Mouse (Mus musculus) lung, embryonic 16.5 days (tissue): ENCODE measurements around the gene Hoxb2. TPM values are rescaled to one million over a fixed set of nuclear protein-coding genes. Genes with fewer than 3 reads are reported as not detected.

ENCODE experiments used
- ATAC-seq: fragments of 200-750 bp; cut with Nextera tagmentation; 2 replicates; pipeline ENCODE4 v1.8.0; 2017; ENCODE audit warnings: low read depth, mild to moderate bottlenecking, moderate library complexity
- H3K27ac ChIP-seq: fragments of 300-500 bp; sonication (generic); 2 replicates; pipeline ENCODE4 v1.5.1; 2014; ENCODE audit warnings: mild to moderate bottlenecking, control low read depth, low read length
- H3K27me3 ChIP-seq: fragments of 300-500 bp; sonication (generic); 2 replicates; pipeline ENCODE4 v1.6.1; 2014; ENCODE audit warnings: low read depth, low read length, mixed read lengths; ENCODE audit not compliant: control insufficient read depth, insufficient read depth
- H3K36me3 ChIP-seq: fragments of 300-500 bp; sonication (generic); 2 replicates; pipeline ENCODE4 v1.6.1; 2014; ENCODE audit warnings: low read length; ENCODE audit not compliant: control insufficient read depth, insufficient read depth
- H3K4me1 ChIP-seq: fragments of 300-500 bp; sonication (generic); replicated peaks from 2 replicates; pipeline ENCODE4 v1.6.1; 2014; ENCODE audit warnings: low read length, mixed read lengths; ENCODE audit not compliant: control insufficient read depth, insufficient read depth
- H3K4me2 ChIP-seq: fragments of 300-500 bp; sonication (generic); 2 replicates; pipeline ENCODE4 v1.6.1; 2014; ENCODE audit warnings: low read depth, low read length, control low read depth
- H3K4me3 ChIP-seq: fragments of 300-500 bp; sonication (generic); 2 replicates; pipeline ENCODE4 v1.5.1; 2014; ENCODE audit warnings: mild to moderate bottlenecking, low read length, control low read depth
- H3K9ac ChIP-seq: fragments of 300-500 bp; sonication (generic); 2 replicates; pipeline ENCODE4 v1.6.1; 2014; ENCODE audit warnings: low read length, control low read depth
- H3K9me3 ChIP-seq: fragments of 300-500 bp; sonication (generic); 2 replicates; pipeline ENCODE4 v1.6.1; 2016; ENCODE audit warnings: low read length; ENCODE audit not compliant: control insufficient read depth
- WGBS: fragments of 180-500 bp; shearing (Covaris S2); extraction: QIAGEN DNeasy Blood & Tissue Kit; methylation state at CpG from one replicate; pipeline ENCODE4 v1.1.7; 2014; 5-methylcytosine and 5-hydroxymethylcytosine counted together
- polyA plus RNA-seq: library from polyadenylated mRNA; unstranded; fragments of >200 nt; fragmentation: Nextera tagmentation; extraction: Ambion mirVana; gene quantifications from 2 replicates; pipeline ENCODE4 v1.2.1, GENCODE M21; 2015

Hoxb2 gene
- polyA plus RNA-seq, 1 experiment from 2014 or later: 24.0 TPM

DNA sequence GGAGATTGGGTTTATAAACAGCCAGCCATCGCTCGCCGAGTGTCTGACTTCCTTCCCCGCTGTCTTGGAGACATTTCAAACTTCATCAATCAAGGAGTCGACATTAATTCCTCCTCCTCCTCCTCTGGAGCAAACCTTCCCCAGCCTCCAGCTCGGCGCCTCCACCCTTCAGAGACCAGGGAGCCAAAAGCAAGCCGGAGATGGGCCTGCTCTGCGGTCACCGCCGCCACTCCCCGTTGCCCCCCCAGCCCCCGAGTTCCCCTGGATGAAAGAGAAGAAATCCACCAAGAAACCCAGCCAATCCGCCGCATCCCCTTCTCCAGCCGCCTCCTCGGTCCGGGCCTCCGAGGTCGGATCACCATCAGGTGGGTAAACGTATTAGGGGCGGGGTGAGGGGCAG is 1.5 kb downstream of the Hoxb2 start:
- Histone ChIP-seq H3K4me2 (peak overlapping the region; percentile 65), H3K27ac (peak overlapping the region; percentile 84), H3K4me1 (peaks cover 22% of the 10 kb centered on the region), H3K9me3 (no peaks in the 10 kb centered on the region), H3K36me3 (no peaks in the 10 kb centered on the region), H3K27me3 (peaks cover 12% of the 10 kb centered on the region), H3K4me3 (peak overlapping the region; percentile 75), H3K9ac (peak overlapping the region; percentile 92)
- WGBS: under 1% methylated on average over 22 of the region's 22 CpGs
- ATAC-seq: peak; percentile 73

DNA sequence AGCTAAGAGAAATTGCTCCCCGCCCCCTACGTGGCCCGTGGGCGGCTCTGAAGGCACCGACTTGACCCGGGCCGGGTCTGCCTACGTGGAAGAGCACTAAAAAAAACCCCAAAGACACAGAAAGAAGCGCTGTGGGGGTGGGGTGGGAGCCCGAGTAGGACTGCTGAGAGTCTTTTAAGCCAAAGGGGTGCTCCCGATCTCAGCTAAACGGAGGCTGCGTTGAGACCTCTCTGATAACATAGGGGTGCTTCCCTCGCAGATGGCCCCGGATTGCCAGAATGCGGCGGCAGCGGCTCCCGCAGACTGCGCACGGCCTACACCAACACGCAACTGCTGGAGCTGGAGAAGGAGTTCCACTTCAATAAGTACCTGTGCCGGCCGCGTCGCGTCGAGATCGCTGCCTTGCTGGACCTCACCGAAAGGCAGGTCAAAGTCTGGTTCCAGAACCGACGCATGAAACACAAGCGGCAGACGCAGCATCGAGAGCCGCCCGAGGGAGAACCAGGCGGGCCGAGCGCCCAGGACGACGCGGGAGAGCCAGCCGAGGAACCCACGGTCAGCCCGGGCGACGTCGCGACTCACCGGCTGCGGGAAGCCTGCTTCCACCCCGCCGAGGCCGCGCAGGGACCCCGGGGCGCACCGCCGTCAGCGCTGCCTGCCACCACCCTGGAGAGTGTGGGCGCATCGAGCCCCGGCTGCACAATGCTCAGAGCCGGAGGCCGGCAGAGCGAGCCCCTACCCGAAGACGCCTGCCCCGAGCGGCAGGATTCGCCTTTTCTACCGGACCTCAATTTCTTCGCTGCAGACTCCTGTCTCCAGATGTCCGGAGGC is 2.6 kb downstream of the Hoxb2 start:
- H3K4me1 ChIP-seq: peaks cover 19% of the 10 kb centered on the region
- H3K9ac ChIP-seq: peak overlapping the region; percentile 92
- under 1% methylated on average over 75 of the region's 75 CpGs for WGBS

DNA sequence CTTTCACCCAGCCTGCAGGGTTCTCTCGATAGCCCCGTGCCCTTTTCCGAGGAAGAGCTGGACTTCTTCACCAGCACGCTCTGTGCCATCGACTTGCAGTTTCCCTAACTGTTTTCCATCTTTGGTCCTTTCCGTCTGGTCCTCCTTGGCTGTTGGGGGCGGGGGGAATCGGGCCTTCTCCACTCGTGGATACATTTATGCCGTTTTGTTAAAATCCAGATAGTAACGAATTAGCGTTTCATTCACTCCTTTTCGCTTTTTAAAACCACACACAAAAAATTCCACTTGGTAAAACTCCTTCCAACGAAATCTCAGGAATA is 3.2 kb downstream of the Hoxb2 start:
- Histone ChIP-seq H3K9me3 (no peaks in the 10 kb centered on the region), H3K4me1 (peaks cover 19% of the 10 kb centered on the region), H3K27ac (peak overlapping the region; percentile 84), H3K4me2 (peak overlapping the region; percentile 65), H3K36me3 (no peaks in the 10 kb centered on the region), H3K4me3 (peak overlapping the region; percentile 75), H3K9ac (peak overlapping the region; percentile 92), H3K27me3 (peaks cover 12% of the 10 kb centered on the region)
- WGBS: 3% methylated on average over 14 of the region's 14 CpGs
- ATAC-seq: no peak

More for the DNA sequence above, 2.6 kb downstream of the Hoxb2 start:
- Histone ChIP-seq H3K9me3 (no peaks in the 10 kb centered on the region), H3K27me3 (peaks cover 12% of the 10 kb centered on the region), H3K4me2 (peak overlapping the region; percentile 65), H3K27ac (peak overlapping the region; percentile 84), H3K4me3 (peak overlapping the region; percentile 75), H3K36me3 (no peaks in the 10 kb centered on the region)
- peak; percentile 13 for ATAC-seq

DNA sequence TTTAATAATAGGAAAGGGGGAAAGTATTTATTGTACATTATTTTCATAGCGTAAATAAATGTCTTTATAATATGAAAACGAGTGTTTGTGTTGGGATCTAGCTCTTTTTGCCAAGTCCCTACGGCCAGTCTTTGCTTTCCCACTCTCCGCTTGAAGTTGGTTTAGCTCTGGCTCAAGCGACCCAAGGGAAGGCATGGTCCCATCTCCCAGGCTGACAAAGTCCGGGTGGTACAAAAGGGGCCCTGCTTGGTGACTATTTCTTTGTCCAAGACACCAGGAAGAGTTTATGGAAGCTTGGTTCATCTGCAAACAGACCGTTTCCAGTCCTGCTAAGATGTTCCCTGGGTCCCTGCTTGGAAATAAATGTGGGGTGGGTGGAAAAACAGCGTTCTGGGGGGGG is 3.6 kb downstream of the Hoxb2 start:
- peaks cover 19% of the 10 kb centered on the region for H3K4me1 ChIP-seq
- H3K27ac ChIP-seq: peak overlapping the region; percentile 85
- H3K9ac ChIP-seq: peak overlapping the region; percentile 74
- WGBS: 21% methylated on average over 8 of the region's 8 CpGs
- peaks cover 12% of the 10 kb centered on the region for H3K27me3 ChIP-seq
- peak overlapping the region; percentile 65 for H3K4me2 ChIP-seq
- H3K4me3 ChIP-seq: peak overlapping the region; percentile 54
- H3K9me3 ChIP-seq: no peaks in the 10 kb centered on the region
- ATAC-seq: no peak
- no peaks in the 10 kb centered on the region for H3K36me3 ChIP-seq

DNA sequence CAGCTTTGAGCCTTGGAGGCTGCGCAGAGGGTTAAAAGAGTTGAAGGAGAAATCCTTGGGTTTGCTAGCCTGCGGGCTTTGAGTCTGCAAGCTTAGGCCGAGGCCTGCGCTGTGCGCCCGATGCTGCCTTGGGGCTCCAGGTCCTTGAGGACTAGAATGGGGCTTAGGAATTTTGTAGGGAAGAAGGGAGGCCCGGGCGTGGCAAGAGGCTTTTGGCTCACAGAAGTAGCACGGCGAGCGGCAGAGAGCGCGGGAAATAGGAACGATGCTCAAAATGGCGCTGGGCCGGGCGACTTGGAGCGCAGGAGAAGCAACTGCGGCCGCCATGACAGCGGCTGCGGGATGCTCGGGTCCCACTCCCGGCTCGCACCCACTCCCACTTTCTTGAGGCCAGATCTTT is 4.1 kb downstream of the Hoxb2 start:
- H3K9ac ChIP-seq: peak overlapping the region; percentile 74
- H3K36me3 ChIP-seq: no peaks in the 10 kb centered on the region
- peaks cover 12% of the 10 kb centered on the region for H3K27me3 ChIP-seq
- peak overlapping the region; percentile 54 for H3K4me3 ChIP-seq
- WGBS: under 1% methylated on average over 25 of the region's 25 CpGs
- ATAC-seq: no peak
- no peaks in the 10 kb centered on the region for H3K9me3 ChIP-seq
- peak overlapping the region; percentile 65 for H3K4me2 ChIP-seq
- peaks cover 19% of the 10 kb centered on the region for H3K4me1 ChIP-seq
- peak overlapping the region; percentile 85 for H3K27ac ChIP-seq

DNA sequence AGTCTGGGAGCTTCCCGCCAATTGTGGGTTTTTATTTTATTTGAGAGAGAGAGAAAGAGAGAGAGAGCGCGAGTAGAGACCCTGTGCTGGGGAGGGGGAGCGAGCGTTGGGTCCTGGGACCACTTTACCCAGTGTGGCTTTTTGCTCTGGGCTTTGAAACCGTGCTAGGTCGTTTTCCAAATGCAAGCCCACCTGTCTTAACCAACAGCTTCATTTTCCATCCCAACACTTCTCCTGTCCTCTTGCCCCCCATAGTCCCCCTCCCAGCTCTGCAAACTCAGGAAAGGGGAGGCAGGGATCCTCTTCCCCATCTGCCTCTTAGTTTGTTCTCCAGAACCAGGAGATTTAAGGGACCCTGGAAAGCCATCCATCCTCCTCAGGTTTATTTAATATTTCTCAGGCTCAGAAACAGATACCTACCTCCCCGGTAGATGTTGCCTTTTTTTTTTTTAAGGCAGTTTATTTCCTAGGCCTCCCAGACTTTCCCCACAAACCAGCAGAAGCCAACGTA is 4.5 kb downstream of the Hoxb2 start:
- H3K9ac ChIP-seq: peak overlapping the region; percentile 74
- no peak for ATAC-seq
- peak overlapping the region; percentile 65 for H3K4me2 ChIP-seq
- 8% methylated on average over 9 of the region's 9 CpGs for WGBS
- peaks cover 15% of the 10 kb centered on the region for H3K4me1 ChIP-seq
- no peaks in the 10 kb centered on the region for H3K36me3 ChIP-seq
- peaks cover 12% of the 10 kb centered on the region for H3K27me3 ChIP-seq
- H3K4me3 ChIP-seq: peak overlapping the region; percentile 54
- H3K27ac ChIP-seq: peak overlapping the region; percentile 85
- peaks cover 2% of the 10 kb centered on the region; the same call in 1 of the 2 replicates for H3K9me3 ChIP-seq

DNA sequence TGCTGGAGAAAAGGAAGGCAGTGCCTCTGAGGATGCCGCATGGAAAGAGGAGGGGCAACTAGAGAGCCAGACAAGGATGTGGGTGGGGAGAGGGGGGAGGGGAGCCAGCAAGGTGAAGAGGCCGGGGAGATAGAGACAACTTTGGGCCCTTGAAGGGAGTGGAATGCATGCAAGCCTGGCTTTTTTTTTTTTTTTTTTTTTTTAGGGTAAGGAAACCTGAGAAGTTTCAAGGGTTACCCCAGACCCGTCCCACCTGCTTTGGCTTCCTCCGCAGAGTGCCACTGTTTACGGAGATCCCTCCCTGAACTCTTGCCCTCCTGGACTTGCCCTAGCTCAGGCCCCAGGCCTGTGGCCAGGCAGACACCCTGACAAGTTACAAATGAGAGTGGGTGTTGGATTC is 13.5 kb downstream of the Hoxb2 start:
- Histone ChIP-seq H3K4me1 (peaks cover 13% of the 10 kb centered on the region), H3K27ac (no peak overlapping the region), H3K4me2 (no peak overlapping the region), H3K27me3 (peaks cover 20% of the 10 kb centered on the region), H3K9me3 (peaks cover 2% of the 10 kb centered on the region; the same call in 1 of the 2 replicates), H3K9ac (no peak overlapping the region), H3K4me3 (no peak overlapping the region), H3K36me3 (no peaks in the 10 kb centered on the region)
- 23% methylated on average over 5 of the region's 5 CpGs for WGBS
- ATAC-seq: no peak

DNA sequence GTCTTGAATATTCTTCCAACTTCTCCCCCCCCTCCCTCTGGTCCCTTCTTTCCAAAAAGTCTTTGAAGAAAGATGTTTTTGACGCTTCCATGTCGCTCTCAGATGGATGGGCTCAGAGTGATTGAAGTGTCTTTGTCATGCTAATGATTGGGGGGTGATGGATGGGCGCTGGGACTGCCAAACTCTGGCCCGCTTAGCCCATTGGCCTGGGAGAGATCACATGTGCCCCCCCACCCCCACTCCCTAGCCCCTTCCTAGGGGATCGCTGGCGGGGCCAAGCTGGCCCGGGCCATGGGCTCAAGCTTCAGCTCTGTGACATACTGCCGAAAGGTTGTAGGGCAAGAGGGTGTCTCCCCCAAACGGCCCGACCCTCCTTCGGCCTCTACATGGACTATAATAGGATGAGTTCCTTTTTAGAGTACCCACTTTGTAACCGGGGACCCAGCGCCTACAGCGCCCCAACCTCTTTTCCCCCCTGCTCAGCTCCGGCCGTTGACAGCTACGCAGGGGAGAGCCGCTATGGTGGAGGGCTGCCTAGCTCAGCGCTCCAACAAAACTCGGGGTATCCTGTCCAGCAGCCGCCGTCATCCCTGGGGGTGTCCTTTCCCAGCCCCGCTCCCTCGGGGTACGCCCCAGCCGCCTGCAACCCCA is 15.2 kb downstream of the Hoxb2 start, which contains the start of gene Hoxb1:
Hoxb1 (plus strand) TSS at position 312 of the 651 bp plus-strand sequence.
- peak within 1 kb of the TSS; percentile 32 for H3K4me3 ChIP-seq
- no peak within 1 kb of the TSS for H3K27ac ChIP-seq
- H3K4me1 ChIP-seq: peaks cover 13% of the 10 kb centered on the region
- H3K9ac ChIP-seq: peak within 1 kb of the TSS; percentile 42
- 17% methylated on average over 26 of the region's 26 CpGs for WGBS
- H3K9me3 ChIP-seq: no peaks in the 10 kb centered on the region
- H3K4me2 ChIP-seq: peak within 1 kb of the TSS; percentile 53
- H3K27me3 ChIP-seq: peaks cover 20% of the 10 kb centered on the region
- peak; percentile 43; the same call in 1 of the 2 replicates for ATAC-seq
- no peaks in the 10 kb centered on the region for H3K36me3 ChIP-seq
